Mouse (Mus musculus) cerebellum, postnatal 36 days (tissue): ENCODE data around the gene Gm20388.
A peak's percentile ranks its signal among the peaks of the same experiment; 100 is the strongest.

Experiments used
- DNase-seq, 2 experiments: peaks; one replicate each; pipeline ENCODE4 v3.0.0; 2021 to 2022; ENCODE audit warnings: mixed read lengths in 2 of 2

The Gm20388 gene

GRCm38 (mm10) chr8:120558162-120558561, 647.5 kb downstream of the Gm20388 start:
- DNase-seq: no peak

- no peak for DNase-seq
Observed at GRCm38 (mm10) chr8:120559654-120560053, 649.0 kb downstream of the Gm20388 start.

GRCm38 (mm10) chr8:120560535-120560934, 649.9 kb downstream of the Gm20388 start:
- DNase-seq: no peak

- peak in 1 of 2 experiments; percentile 47 for DNase-seq
Observed at GRCm38 (mm10) chr8:120561539-120562435, 651.1 kb downstream of the Gm20388 start.

GRCm38 (mm10) chr8:120562680-120563347, 652.2 kb downstream of the Gm20388 start:
- DNase-seq: no peak

GRCm38 (mm10) chr8:120563348-120563724, 652.7 kb downstream of the Gm20388 start:
- DNase-seq: no peak

- peak; percentile 67 to 68 for DNase-seq
Observed at GRCm38 (mm10) chr8:120563851-120564837, 653.5 kb downstream of the Gm20388 start.

GRCm38 (mm10) chr8:120565151-120565711, 654.6 kb downstream of the Gm20388 start:
- DNase-seq: no peak

GRCm38 (mm10) chr8:120566681-120567080, 656.0 kb downstream of the Gm20388 start:
- DNase-seq: peak; percentile 57 to 66

- no peak for DNase-seq
Observed at GRCm38 (mm10) chr8:120567731-120568130, 657.1 kb downstream of the Gm20388 start.

GRCm38 (mm10) chr8:120568164-120568798, 657.6 kb downstream of the Gm20388 start:
- no peak for DNase-seq

GRCm38 (mm10) chr8:120569123-120569522, 658.5 kb downstream of the Gm20388 start:
- DNase-seq: no peak

- DNase-seq: peak; percentile 80 to 81
Observed at GRCm38 (mm10) chr8:120569939-120570715, 659.5 kb downstream of the Gm20388 start.

- DNase-seq: no peak
Observed at GRCm38 (mm10) chr8:120571561-120571960, 660.9 kb downstream of the Gm20388 start.

GRCm38 (mm10) chr8:120572534-120572933, 661.9 kb downstream of the Gm20388 start:
- peak; percentile 54 to 65 for DNase-seq

GRCm38 (mm10) chr8:120573866-120574265, 663.2 kb downstream of the Gm20388 start:
- DNase-seq: no peak

- DNase-seq: no peak
Observed at GRCm38 (mm10) chr8:120574941-120575340, 664.3 kb downstream of the Gm20388 start.

- DNase-seq: no peak
Observed at GRCm38 (mm10) chr8:120575801-120576200, 665.2 kb downstream of the Gm20388 start.

GRCm38 (mm10) chr8:120577821-120578220, 667.2 kb downstream of the Gm20388 start:
- DNase-seq: peak in 1 of 2 experiments; percentile 53

GRCm38 (mm10) chr8:120580336-120581000, 669.8 kb downstream of the Gm20388 start:
- DNase-seq: no peak
